Mouse (Mus musculus) liver, adult 2 months (tissue): ENCODE data around the gene Gm10477. TPM values are rescaled to one million over a fixed set of nuclear protein-coding genes. Genes with fewer than 3 reads are reported as not detected.

Experiments used
- DNase-seq: peaks from one replicate; pipeline ENCODE4 v3.0.0-alpha.2; 2011; ENCODE audit warnings: low read depth, low spot score; ENCODE audit errors: extremely low read depth
- H3K27ac ChIP-seq: fragments of 200-500 bp; replicated peaks from 2 replicates; pipeline ENCODE4 v1.5.1; 2012; ENCODE audit warnings: low read depth, mild to moderate bottlenecking, control low read depth, inconsistent platforms, low read length; ENCODE audit not compliant: insufficient read depth
- H3K27me3 ChIP-seq: fragments of 200-500 bp; 2 replicates; pipeline ENCODE4 v1.6.1; 2012; ENCODE audit warnings: mild to moderate bottlenecking, moderate library complexity, low read length, inconsistent platforms; ENCODE audit not compliant: control insufficient read depth, insufficient read depth
- H3K36me3 ChIP-seq: fragments of 200-500 bp; 2 replicates; pipeline ENCODE4 v1.6.1; 2012; ENCODE audit warnings: low read length, inconsistent platforms; ENCODE audit not compliant: control insufficient read depth, insufficient read depth
- H3K4me1 ChIP-seq: fragments of 200-500 bp; 2 replicates; pipeline ENCODE4 v1.6.1; 2011; ENCODE audit warnings: low read length; ENCODE audit not compliant: control insufficient read depth, insufficient read depth
- H3K4me3 ChIP-seq: fragments of 200-500 bp; 2 replicates; pipeline ENCODE4 v1.5.1; 2011; ENCODE audit warnings: low read depth, mild to moderate bottlenecking, control low read depth, low read length, moderate library complexity; ENCODE audit not compliant: insufficient read depth
- H3K79me2 ChIP-seq: fragments of 200-500 bp; 2 replicates; pipeline ENCODE4 v1.6.1; 2012; ENCODE audit warnings: inconsistent platforms, mild to moderate bottlenecking, low read length, moderate library complexity; ENCODE audit not compliant: control insufficient read depth, insufficient read depth
- H3K9ac ChIP-seq: fragments of 200-500 bp; 2 replicates; pipeline ENCODE4 v1.6.1; 2012; ENCODE audit warnings: low read depth, mild to moderate bottlenecking, control low read depth, inconsistent platforms, low read length
- CTCF ChIP-seq: fragments of 200-500 bp; IDR thresholded peaks from 2 replicates; pipeline ENCODE4 v1.5.1; 2011; ENCODE audit warnings: low read depth, low read length, control low read depth
- POLR2A ChIP-seq: fragments of 200-500 bp; IDR thresholded peaks from 2 replicates; pipeline ENCODE4 v1.6.1; 2011; ENCODE audit warnings: low read length, control low read depth; ENCODE audit not compliant: insufficient read depth; ENCODE audit errors: extremely low read depth
- WGBS: fragments of 180-500 bp; shearing (Covaris S2); methylation state at CpG from one replicate; pipeline ENCODE4 v1.1.7; 2018; 5-methylcytosine and 5-hydroxymethylcytosine counted together
- polyA plus RNA-seq: library from polyadenylated mRNA; depleted of rRNA; stranded (reverse); fragments of >200 nt; gene quantifications from 2 replicates; pipeline ENCODE4 v1.2.3, GENCODE M21; 2012; rRNA removed
- total RNA-seq: library from RNA; depleted of rRNA; stranded (reverse); fragments of >200 nt; gene quantifications from 2 replicates; pipeline ENCODE4 v1.2.3, GENCODE M21; 2014; rRNA removed

Gene Gm10477
- total and polyA plus RNA-seq, 2 experiments, result not detected

DNA sequence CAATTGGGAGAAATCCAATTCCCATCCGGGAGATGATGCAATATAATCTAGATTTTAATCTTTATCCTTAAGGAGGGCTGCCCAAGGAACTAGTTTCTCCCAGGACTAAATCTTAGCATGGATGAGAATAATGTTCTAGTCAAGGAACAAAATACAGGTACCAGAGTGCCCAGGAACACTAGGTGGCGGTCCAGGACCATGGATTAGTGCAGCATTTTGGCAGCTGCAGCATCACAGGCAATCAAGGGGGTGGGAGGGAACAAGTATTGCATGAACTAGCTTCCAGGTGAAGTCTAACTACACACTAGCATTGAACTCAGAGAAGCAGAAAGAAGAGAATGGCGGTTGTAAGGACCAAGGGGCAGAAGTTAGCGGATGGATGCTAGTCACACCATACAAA, 12.6 kb downstream of the Gm10477 start:
- Histone ChIP-seq H3K27ac (no peak overlapping the region), H3K27me3 (no peaks in the 10 kb centered on the region), H3K9ac (no peak overlapping the region), H3K79me2 (no peaks in the 10 kb centered on the region), H3K4me1 (no peaks in the 10 kb centered on the region), H3K4me3 (no peak overlapping the region), H3K36me3 (no peaks in the 10 kb centered on the region)
- TF ChIP-seq CTCF (peak; percentile 27; the same call in 1 of the 2 replicates), POLR2A (no peak)
- DNase-seq, result no peak
- WGBS, result 43% methylated on average over 4 of the region's 4 CpGs

DNA sequence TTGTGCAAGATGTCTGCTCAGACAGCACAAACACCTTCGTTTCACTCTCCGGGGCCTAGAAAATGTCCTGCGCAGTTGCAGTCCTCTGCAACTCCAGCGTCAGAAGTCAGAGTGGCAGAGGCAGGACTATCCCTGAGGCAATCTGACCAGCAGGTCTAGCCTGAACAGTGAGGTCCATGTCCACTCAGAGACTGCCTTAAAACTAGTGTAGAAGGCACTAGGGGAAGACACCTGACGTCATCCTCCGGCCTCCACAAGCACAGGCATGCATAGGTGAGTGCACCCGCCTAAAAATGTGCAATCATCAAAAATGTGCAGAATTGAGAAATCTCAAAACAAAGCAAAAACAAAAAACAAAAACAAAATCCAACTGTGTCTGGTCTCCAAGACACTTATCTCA, 25.0 kb downstream of the Gm10477 start, which contains the start of gene Gm648:
TSS of gene Gm648 (minus strand) at position 101 of the 400 bp plus-strand sequence.
- WGBS, result 87% methylated on average over 7 of the region's 7 CpGs
- Histone ChIP-seq H3K27ac (no peak within 1 kb of the TSS), H3K27me3 (no peaks in the 10 kb centered on the region), H3K4me1 (no peaks in the 10 kb centered on the region), H3K79me2 (no peaks in the 10 kb centered on the region), H3K9ac (no peak within 1 kb of the TSS), H3K4me3 (no peak within 1 kb of the TSS), H3K36me3 (no peaks in the 10 kb centered on the region)
- no peak for DNase-seq
- TF ChIP-seq CTCF, result no peak
- TF ChIP-seq POLR2A, result no peak

DNA sequence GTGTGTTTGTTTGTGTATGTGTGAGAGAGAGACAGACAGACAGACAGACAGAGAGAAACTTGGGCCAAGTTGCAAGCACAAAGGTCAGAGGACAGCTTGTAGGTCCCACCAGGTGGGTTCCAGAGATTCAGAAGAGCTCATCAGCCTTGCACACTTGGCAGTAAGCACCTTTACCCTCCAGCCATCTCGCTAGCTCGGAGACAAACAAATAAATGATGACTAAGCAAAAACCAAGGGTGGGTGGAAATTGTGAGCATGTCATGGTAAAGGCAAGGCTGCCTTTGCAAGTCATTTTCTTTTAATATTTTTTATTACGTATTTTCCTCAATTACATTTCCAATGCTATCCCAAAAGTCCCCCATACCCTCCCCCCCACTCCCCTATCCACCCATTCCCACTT, 29.0 kb downstream of the Gm10477 start:
- no peaks in the 10 kb centered on the region for H3K36me3 ChIP-seq
- H3K4me1 ChIP-seq, result no peaks in the 10 kb centered on the region
- H3K27me3 ChIP-seq, result no peaks in the 10 kb centered on the region
- no peaks in the 10 kb centered on the region for H3K79me2 ChIP-seq
- TF ChIP-seq CTCF (no peak), POLR2A (no peak)
- H3K4me3 ChIP-seq, result no peak overlapping the region
- H3K27ac ChIP-seq, result no peak overlapping the region
- no peak for DNase-seq
- WGBS, result 50% methylated on average over 3 of the region's 3 CpGs
- H3K9ac ChIP-seq, result no peak overlapping the region

DNA sequence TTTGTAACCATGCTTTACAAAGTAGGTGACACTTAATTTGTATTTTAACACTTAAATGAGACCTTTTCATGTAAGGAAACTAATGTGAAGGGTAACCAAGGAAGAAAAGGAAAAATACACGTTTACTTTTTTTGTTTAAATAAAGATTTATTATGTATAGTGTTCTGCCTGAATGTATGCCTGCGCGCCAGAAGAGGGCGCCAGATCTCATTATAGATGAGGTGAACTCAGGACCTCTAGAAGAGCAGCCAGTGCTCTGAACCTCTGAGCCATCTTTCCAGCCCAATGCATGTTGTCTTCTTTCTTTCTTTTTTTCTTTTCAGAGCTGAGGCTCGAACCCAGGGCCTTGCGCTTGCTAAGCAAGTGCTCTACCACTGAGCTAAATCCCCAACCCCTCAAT, 47.9 kb downstream of the Gm10477 start:
- peak; percentile 52 for TF ChIP-seq CTCF
- no peak for TF ChIP-seq POLR2A
- no peaks in the 10 kb centered on the region for H3K27me3 ChIP-seq
- no peaks in the 10 kb centered on the region for H3K36me3 ChIP-seq
- H3K27ac ChIP-seq, result no peak overlapping the region
- H3K9ac ChIP-seq, result no peak overlapping the region
- no peak overlapping the region for H3K4me3 ChIP-seq
- 16% methylated on average over 6 of the region's 6 CpGs for WGBS
- no peaks in the 10 kb centered on the region for H3K79me2 ChIP-seq
- no peak for DNase-seq
- H3K4me1 ChIP-seq, result no peaks in the 10 kb centered on the region

Other genes starting within 250 kb of the Gm10477 start
- gene Zfp449, start 178.3 kb upstream of the Gm10477 start, total RNA-seq, result 0.37 and 0.54 TPM in 2 replicates
- 0.04 and 0.10 TPM in 2 replicates for gene Zfp449, start 178.3 kb upstream of the Gm10477 start, polyA plus RNA-seq
- gene Smim10l2a, start 150.2 kb upstream of the Gm10477 start, total RNA-seq, result 0.07 and 0.09 TPM in 2 replicates
- gene Smim10l2a, start 150.2 kb upstream of the Gm10477 start, polyA plus RNA-seq, result 0.05 and 0.12 TPM in 2 replicates
- not detected in 2 replicates for gene Gm2174, start 76.8 kb upstream of the Gm10477 start, total RNA-seq
- gene Gm2174, start 76.8 kb upstream of the Gm10477 start, polyA plus RNA-seq, result not detected in 2 replicates
- gene Ints6l, start 69.9 kb upstream of the Gm10477 start, total RNA-seq, result 2.9 and 3.1 TPM in 2 replicates
- 0.81 and 1.2 TPM in 2 replicates for gene Ints6l, start 69.9 kb upstream of the Gm10477 start, polyA plus RNA-seq
- gene Gm648, start 24.9 kb downstream of the Gm10477 start, total RNA-seq, result not detected in 2 replicates
- not detected in 2 replicates for gene Gm648, start 24.9 kb downstream of the Gm10477 start, polyA plus RNA-seq
- gene Mmgt1, start 73.3 kb downstream of the Gm10477 start, total RNA-seq, result 12.5 and 14.8 TPM in 2 replicates
- 4.3 and 4.6 TPM in 2 replicates for gene Mmgt1, start 73.3 kb downstream of the Gm10477 start, polyA plus RNA-seq
- 7.8 and 11.1 TPM in 2 replicates for gene Slc9a6, start 85.0 kb downstream of the Gm10477 start, total RNA-seq
- gene Slc9a6, start 85.0 kb downstream of the Gm10477 start, polyA plus RNA-seq, result 11.2 and 11.5 TPM in 2 replicates
- gene Fhl1, start 207.0 kb downstream of the Gm10477 start, total RNA-seq, result 7.2 and 8.5 TPM in 2 replicates
- gene Fhl1, start 207.0 kb downstream of the Gm10477 start, polyA plus RNA-seq, result 6.6 and 7.0 TPM in 2 replicates